Mouse (Mus musculus) macrophage (primary cell): ENCODE results near the gene Ccl22. TPM values are rescaled to one million over a fixed set of nuclear protein-coding genes. Genes with fewer than 3 reads are reported as not detected.

ENCODE experiments used
- H3K27ac ChIP-seq: fragments of 350-480 bp; formaldehyde crosslinking; 2 replicates; pipeline ENCODE4 v1.9.0; 2021
- H3K36me3 ChIP-seq: fragments of 350-480 bp; formaldehyde crosslinking; 2 replicates; pipeline ENCODE4 v1.9.0; 2021; ENCODE audit errors: inconsistent target
- H3K4me3 ChIP-seq: fragments of 350-480 bp; formaldehyde crosslinking; 2 replicates; pipeline ENCODE4 v1.9.0; 2021; ENCODE audit errors: inconsistent target
- H3K79me2 ChIP-seq: fragments of 350-480 bp; formaldehyde crosslinking; 2 replicates; pipeline ENCODE4 v1.9.0; 2021; ENCODE audit errors: inconsistent target
- WGBS: methylation state at CpG from one replicate; pipeline ENCODE4 v1.1.7; 2026; ENCODE audit warnings: inconsistent platforms; ENCODE audit not compliant: missing documents; 5-methylcytosine and 5-hydroxymethylcytosine counted together
- polyA plus RNA-seq: library from polyadenylated mRNA; stranded (reverse); fragments of 250-400 nt; gene quantifications from 3 replicates; pipeline ENCODE4 v1.2.4, GENCODE M21; 2018; ENCODE audit warnings: inconsistent platforms

Gene Ccl22
- polyA plus RNA-seq, 1 experiment from 2014 or later: 3.7 TPM

- WGBS: 28% methylated on average over 7 of the region's 7 CpGs
- no peak overlapping the region for H3K4me3 ChIP-seq
- H3K27ac ChIP-seq: no peak overlapping the region
- no peaks in the 10 kb centered on the region for H3K79me2 ChIP-seq
- no peaks in the 10 kb centered on the region for H3K36me3 ChIP-seq
Observed at GRCm38 (mm10) chr8:94800278-94800968, 55.0 kb downstream of the Ccl22 start.

Other genes starting within 250 kb of the Ccl22 start
- 33.7 to 64.1 TPM (median 62.3 TPM) in 3 replicates for gene Cpne2, start 212.6 kb upstream of the Ccl22 start, polyA plus RNA-seq
- gene Rspry1, start 143.7 kb upstream of the Ccl22 start, polyA plus RNA-seq: 18.0 to 19.1 TPM (median 18.7 TPM) in 3 replicates
- 34.2 to 149 TPM (median 39.7 TPM) in 3 replicates for gene Fam192a, start 143.6 kb upstream of the Ccl22 start, polyA plus RNA-seq
- gene Arl2bp, start 79.0 kb upstream of the Ccl22 start, polyA plus RNA-seq: 25.2 to 117 TPM (median 41.6 TPM) in 3 replicates
- not detected in 3 replicates for gene Pllp, start 49.3 kb upstream of the Ccl22 start, polyA plus RNA-seq
- 0.32 to 0.77 TPM (median 0.51 TPM) in 3 replicates for gene Cx3cl1, start 26.4 kb downstream of the Ccl22 start, polyA plus RNA-seq
- gene Ccl17, start 64.9 kb downstream of the Ccl22 start, polyA plus RNA-seq: not detected in 3 replicates
- 15.7 to 29.9 TPM (median 26.3 TPM) in 3 replicates for gene Coq9, start 92.7 kb downstream of the Ccl22 start, polyA plus RNA-seq
- 10.8 to 28.7 TPM (median 20.3 TPM) in 3 replicates for gene Ciapin1, start 92.8 kb downstream of the Ccl22 start, polyA plus RNA-seq
- 23.3 to 33.5 TPM (median 24.0 TPM) in 3 replicates for gene Polr2c, start 111.9 kb downstream of the Ccl22 start, polyA plus RNA-seq
- gene Dok4, start 130.7 kb downstream of the Ccl22 start, polyA plus RNA-seq: 1.9 to 2.3 TPM (median 2.0 TPM) in 3 replicates
- gene Ccdc102a, start 172.5 kb downstream of the Ccl22 start, polyA plus RNA-seq: 0.06 to 0.21 TPM in 2 of 3 replicates, not detected in the other
- gene Adgrg5, start 178.1 kb downstream of the Ccl22 start, polyA plus RNA-seq: 0.06 TPM in 1 of 3 replicates, not detected in the others
- 0.36 to 1.5 TPM (median 1.3 TPM) in 3 replicates for gene Adgrg1, start 229.2 kb downstream of the Ccl22 start, polyA plus RNA-seq